Mouse (Mus musculus) heart, postnatal 0 days (tissue): Measurements from ENCODE around the gene Insm2. TPM values are rescaled to one million over a fixed set of nuclear protein-coding genes. Genes with fewer than 3 reads are reported as not detected.

ENCODE experiments used
- ATAC-seq: fragments of 200-750 bp; cut with Nextera tagmentation; 2 replicates; pipeline ENCODE4 v1.8.0; 2017; ENCODE audit warnings: low read depth, moderate number of reproducible peaks, moderate library complexity; ENCODE audit not compliant: insufficient read depth
- DNase-seq: peaks from one replicate; pipeline ENCODE4 v3.0.0-alpha.2; 2016; ENCODE audit warnings: low spot score
- H3K27ac ChIP-seq: fragments of 300-500 bp; sonication (generic); 2 replicates; pipeline ENCODE4 v1.5.1; 2014; ENCODE audit warnings: low read depth, mild to moderate bottlenecking
- H3K27me3 ChIP-seq: fragments of 300-500 bp; sonication (generic); 2 replicates; pipeline ENCODE4 v1.6.1; 2014; ENCODE audit warnings: low read length, mixed read lengths; ENCODE audit not compliant: control insufficient read depth, insufficient read depth
- H3K36me3 ChIP-seq: fragments of 300-500 bp; sonication (generic); replicated peaks from 2 replicates; pipeline ENCODE4 v1.6.1; 2014; ENCODE audit warnings: low read length, mixed read lengths; ENCODE audit not compliant: control insufficient read depth, insufficient read depth
- H3K4me1 ChIP-seq: fragments of 300-500 bp; sonication (generic); 2 replicates; pipeline ENCODE4 v1.6.1; 2014; ENCODE audit warnings: antibody characterized with exemption; ENCODE audit not compliant: control insufficient read depth, insufficient read depth
- H3K4me2 ChIP-seq: fragments of 300-500 bp; sonication (generic); 2 replicates; pipeline ENCODE4 v1.6.1; 2014; ENCODE audit warnings: low read depth, mild to moderate bottlenecking, low read length, moderate library complexity
- H3K4me3 ChIP-seq: fragments of 300-500 bp; sonication (generic); 2 replicates; pipeline ENCODE4 v1.5.1; 2014; ENCODE audit warnings: low read depth, low read length
- H3K9ac ChIP-seq: fragments of 300-500 bp; sonication (generic); replicated peaks from 2 replicates; pipeline ENCODE4 v1.6.1; 2014; ENCODE audit warnings: low read depth, low read length, mixed read lengths
- H3K9me3 ChIP-seq: fragments of 300-500 bp; sonication (generic); replicated peaks from 2 replicates; pipeline ENCODE4 v1.6.1; 2016; ENCODE audit warnings: low read length; ENCODE audit not compliant: control insufficient read depth
- CTCF ChIP-seq: IDR thresholded peaks from 2 replicates; pipeline ENCODE4 v1.5.1; 2016; ENCODE audit warnings: antibody characterized with exemption, control low read depth, low read depth
- EP300 ChIP-seq: IDR thresholded peaks from 2 replicates; pipeline ENCODE4 v1.6.1; 2016; ENCODE audit warnings: antibody characterized with exemption, low read depth
- WGBS: fragments of 180-500 bp; shearing (Covaris S2); extraction: QIAGEN DNeasy Blood & Tissue Kit; methylation state at CpG from one replicate; pipeline ENCODE4 v1.1.7; 2014; 5-methylcytosine and 5-hydroxymethylcytosine counted together
- polyA plus RNA-seq: library from polyadenylated mRNA; unstranded; fragments of >200 nt; fragmentation: Nextera tagmentation; extraction: Ambion mirVana; gene quantifications from 2 replicates; pipeline ENCODE4 v1.2.1, GENCODE M21; 2015
- total RNA-seq: library from RNA; depleted of rRNA; stranded (reverse); fragments of >200 nt; gene quantifications from 2 replicates; pipeline ENCODE4 v1.2.3, GENCODE M21; 2014; ENCODE audit warnings: low replicate concordance; rRNA removed

The Insm2 gene
- total and polyA plus RNA-seq, 2 experiments from 2014 or later = not detected

DNA sequence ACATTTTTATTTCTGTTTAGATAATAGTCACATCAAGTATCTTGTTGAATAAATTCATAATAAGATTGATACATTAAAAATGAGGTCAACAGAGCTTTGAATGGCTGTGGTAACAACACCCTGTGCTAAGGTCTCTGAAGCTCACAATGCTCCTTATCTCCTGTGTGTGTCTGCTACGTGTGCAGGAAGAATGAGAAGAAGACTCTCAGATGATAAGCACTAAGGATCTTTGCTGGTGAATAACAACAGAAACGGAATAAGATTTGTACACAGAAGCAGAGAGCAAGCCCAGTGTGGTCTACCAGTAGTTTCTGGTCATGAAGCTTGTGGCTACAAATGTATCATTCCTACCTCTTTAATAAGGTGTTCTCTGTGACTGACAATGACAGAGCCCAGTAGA is 11.6 kb downstream of the Insm2 start:
- Histone ChIP-seq H3K4me1 (no peaks in the 10 kb centered on the region), H3K27me3 (no peaks in the 10 kb centered on the region), H3K9ac (no peak overlapping the region), H3K27ac (no peak overlapping the region), H3K36me3 (peaks cover 9% of the 10 kb centered on the region), H3K9me3 (no peaks in the 10 kb centered on the region), H3K4me3 (no peak overlapping the region), H3K4me2 (no peak overlapping the region)
- ATAC-seq = no peak
- TF ChIP-seq EP300 (no peak), CTCF (no peak)
- DNase-seq = no peak
- WGBS = 40% methylated on average over 2 of the region's 2 CpGs

DNA sequence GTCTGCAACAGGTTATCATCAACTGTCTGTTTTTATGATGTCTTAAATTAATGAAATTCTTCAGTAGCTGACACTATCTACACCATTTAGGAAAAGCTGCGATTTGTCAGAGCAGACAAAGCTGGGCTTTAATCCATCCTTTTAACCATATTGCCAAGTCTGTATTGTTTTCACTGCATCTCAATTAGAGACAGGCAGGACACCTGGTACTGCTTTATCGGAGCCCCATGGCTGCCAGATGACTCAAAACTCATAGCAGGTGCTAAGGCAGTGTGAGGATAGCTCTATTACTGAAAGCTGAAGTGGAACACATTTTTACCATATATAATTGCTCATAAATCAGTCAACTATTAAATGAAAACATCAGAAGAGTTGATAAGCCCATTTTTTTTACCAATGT is 21.1 kb downstream of the Insm2 start:
- H3K9ac ChIP-seq = no peak overlapping the region
- H3K27me3 ChIP-seq = no peaks in the 10 kb centered on the region
- H3K9me3 ChIP-seq = no peaks in the 10 kb centered on the region
- 81% methylated on average over 2 of the region's 2 CpGs for WGBS
- no peak overlapping the region for H3K4me2 ChIP-seq
- DNase-seq = no peak
- ATAC-seq = no peak
- no peak overlapping the region for H3K4me3 ChIP-seq
- H3K36me3 ChIP-seq = no peaks in the 10 kb centered on the region
- TF ChIP-seq EP300 = no peak
- TF ChIP-seq CTCF = no peak
- no peaks in the 10 kb centered on the region for H3K4me1 ChIP-seq
- H3K27ac ChIP-seq = no peak overlapping the region

DNA sequence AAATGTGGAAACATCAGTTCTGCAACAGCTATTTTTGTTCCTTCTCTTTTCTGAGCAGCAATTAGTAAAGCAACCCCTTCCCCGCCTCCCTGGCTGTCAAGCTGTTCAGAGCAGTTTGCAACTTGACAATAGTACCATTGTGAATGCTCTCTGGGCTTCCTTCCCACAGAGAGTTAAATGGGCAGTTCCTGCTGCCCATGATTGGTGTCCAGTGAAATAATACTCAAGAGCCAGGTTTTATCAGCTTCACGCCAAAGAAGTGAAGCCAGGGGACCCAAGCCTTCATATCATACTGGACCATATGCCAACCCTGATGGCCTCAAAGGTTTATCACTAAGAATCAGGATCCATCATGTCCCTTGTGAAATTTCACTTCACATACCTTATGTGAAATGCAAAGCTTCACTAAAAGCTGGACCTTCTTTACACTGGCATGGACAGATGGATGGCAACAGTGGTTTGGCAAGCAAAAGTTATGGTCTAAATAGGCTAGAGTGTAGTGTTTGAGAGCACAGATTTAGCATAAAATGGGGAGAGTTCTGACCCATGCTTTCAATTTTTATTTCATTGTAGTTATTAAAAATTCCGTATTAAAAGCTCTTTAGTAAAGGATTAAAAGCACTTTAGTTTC is 23.5 kb downstream of the Insm2 start:
- ATAC-seq (no peak), DNase-seq (no peak)
- Histone ChIP-seq H3K36me3 (0 out of 2 replicates have a peak, but pooled peaks cover 5% of the 10 kb centered on the region), H3K9me3 (no peaks in the 10 kb centered on the region), H3K9ac (no peak overlapping the region), H3K4me3 (no peak overlapping the region), H3K27ac (no peak overlapping the region), H3K4me2 (no peak overlapping the region), H3K27me3 (no peaks in the 10 kb centered on the region), H3K4me1 (no peaks in the 10 kb centered on the region)
- TF ChIP-seq CTCF (no peak), EP300 (no peak)
- WGBS = 46% methylated on average over 3 of the region's 3 CpGs

DNA sequence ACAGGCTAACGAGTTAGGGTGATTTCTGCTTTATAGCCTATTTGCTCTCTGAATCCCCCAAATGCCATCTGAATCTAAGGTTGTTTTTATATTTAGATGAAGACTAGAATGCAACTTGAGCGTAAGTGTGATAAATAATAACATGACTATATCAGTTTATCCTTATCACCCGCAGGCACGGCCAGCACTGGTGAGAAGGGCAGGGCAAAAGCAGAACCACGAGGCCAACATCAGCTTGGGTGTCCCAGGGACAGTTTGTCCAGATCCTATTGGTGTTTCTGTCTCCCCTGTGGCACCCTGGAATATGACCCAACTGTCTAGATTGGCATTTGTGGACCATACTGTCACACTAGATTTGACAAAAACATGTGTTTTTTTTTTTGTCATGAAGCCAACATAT is 24.0 kb downstream of the Insm2 start:
- Histone ChIP-seq H3K4me1 (no peaks in the 10 kb centered on the region), H3K9me3 (no peaks in the 10 kb centered on the region), H3K27me3 (no peaks in the 10 kb centered on the region), H3K4me3 (no peak overlapping the region), H3K4me2 (no peak overlapping the region), H3K36me3 (0 out of 2 replicates have a peak, but pooled peaks cover 5% of the 10 kb centered on the region), H3K27ac (no peak overlapping the region), H3K9ac (no peak overlapping the region)
- no peak for TF ChIP-seq CTCF
- no peak for TF ChIP-seq EP300
- DNase-seq = no peak
- WGBS = 63% methylated on average over 5 of the region's 5 CpGs
- ATAC-seq = no peak

DNA sequence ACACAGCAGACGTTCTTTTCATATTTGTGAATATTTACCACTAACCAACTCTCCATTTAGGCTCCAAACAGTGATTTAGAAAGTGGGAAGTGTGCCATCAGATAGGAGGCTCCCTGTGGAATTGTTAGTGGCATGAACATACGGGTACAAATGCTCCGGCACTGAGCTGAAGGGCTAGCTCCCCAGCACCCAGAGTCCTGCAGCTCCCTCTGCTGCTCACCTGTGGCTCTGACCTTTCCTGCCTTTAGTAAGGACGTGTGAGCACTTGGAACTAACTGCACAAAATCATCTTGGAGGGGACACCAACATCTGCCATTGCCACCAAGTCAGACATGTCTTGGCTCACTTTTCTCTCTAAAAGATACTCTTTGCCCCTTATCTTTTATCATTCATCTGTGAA is 27.5 kb downstream of the Insm2 start:
- H3K9me3 ChIP-seq = no peaks in the 10 kb centered on the region
- DNase-seq (no peak), ATAC-seq (no peak)
- H3K4me3 ChIP-seq = no peak overlapping the region
- H3K27me3 ChIP-seq = no peaks in the 10 kb centered on the region
- H3K4me2 ChIP-seq = no peak overlapping the region
- 41% methylated on average over 4 of the region's 4 CpGs for WGBS
- 0 out of 2 replicates have a peak, but pooled peaks cover 5% of the 10 kb centered on the region for H3K36me3 ChIP-seq
- TF ChIP-seq CTCF = peak; percentile 33
- no peak for TF ChIP-seq EP300
- H3K27ac ChIP-seq = no peak overlapping the region
- H3K9ac ChIP-seq = no peak overlapping the region
- H3K4me1 ChIP-seq = no peaks in the 10 kb centered on the region

DNA sequence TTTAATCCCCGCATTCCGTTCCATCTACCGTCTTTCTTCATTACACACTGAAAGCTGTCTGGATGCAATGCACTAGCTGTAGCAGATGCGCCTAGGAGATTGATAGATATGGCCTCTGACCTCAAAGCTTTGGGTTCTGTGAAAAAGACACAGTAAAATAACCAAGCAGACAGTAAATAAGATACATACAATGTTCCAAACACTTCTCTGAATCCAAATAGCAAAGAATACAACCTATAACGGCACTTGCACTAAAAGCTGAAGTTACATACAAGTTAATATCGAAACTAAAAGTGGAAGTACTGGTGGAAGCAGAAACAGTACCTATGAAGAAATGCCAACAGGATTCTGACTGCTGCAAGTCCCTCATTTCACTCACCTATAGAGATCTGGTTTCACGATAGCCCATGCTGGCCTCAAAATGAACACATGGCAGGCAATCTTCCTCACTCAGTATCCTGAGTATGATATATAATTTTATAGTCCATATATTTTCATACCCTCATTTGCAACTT is 48.8 kb downstream of the Insm2 start:
- no peak for ATAC-seq
- TF ChIP-seq EP300 = no peak
- TF ChIP-seq CTCF = no peak
- no peaks in the 10 kb centered on the region for H3K27me3 ChIP-seq
- no peak for DNase-seq
- no peak overlapping the region for H3K4me2 ChIP-seq
- no peak overlapping the region for H3K27ac ChIP-seq
- H3K36me3 ChIP-seq = peaks cover 10% of the 10 kb centered on the region; the same call in 1 of the 2 replicates
- H3K4me3 ChIP-seq = no peak overlapping the region
- no peaks in the 10 kb centered on the region for H3K9me3 ChIP-seq
- H3K4me1 ChIP-seq = no peaks in the 10 kb centered on the region
- WGBS = 93% methylated on average over 7 of the region's 7 CpGs
- no peak overlapping the region for H3K9ac ChIP-seq

Other genes with a start within 250 kb of the Insm2 start
- 75.8 and 110 TPM in 2 replicates for gene Psma6, start 215.2 kb upstream of the Insm2 start, total RNA-seq
- 383 TPM in 2 replicates for gene Psma6, start 215.2 kb upstream of the Insm2 start, polyA plus RNA-seq
- 65.1 and 108 TPM in 2 replicates for gene Nfkbia, start 106.8 kb upstream of the Insm2 start, total RNA-seq
- 67.1 and 72.4 TPM in 2 replicates for gene Nfkbia, start 106.8 kb upstream of the Insm2 start, polyA plus RNA-seq
- not detected in 2 replicates for gene Aldoart2, start 34.2 kb upstream of the Insm2 start, total RNA-seq
- gene Aldoart2, start 34.2 kb upstream of the Insm2 start, polyA plus RNA-seq = not detected in 2 replicates
- gene Ralgapa1, start 221.7 kb downstream of the Insm2 start, total RNA-seq = 50.3 and 53.1 TPM in 2 replicates
- 12.4 and 12.8 TPM in 2 replicates for gene Ralgapa1, start 221.7 kb downstream of the Insm2 start, polyA plus RNA-seq
- 10.2 and 19.6 TPM in 2 replicates for gene Brms1l, start 236.9 kb downstream of the Insm2 start, total RNA-seq
- 20.1 and 20.5 TPM in 2 replicates for gene Brms1l, start 236.9 kb downstream of the Insm2 start, polyA plus RNA-seq